Mouse (Mus musculus) megakaryocyte-erythroid progenitor cell, adult 5-6 weeks (primary cell): ENCODE data around the gene Clpp. TPM values are rescaled to one million over a fixed set of nuclear protein-coding genes. Genes with fewer than 3 reads are reported as not detected.

ENCODE experiments used
- ATAC-seq: replicated peaks from 2 replicates; pipeline ENCODE4 v1.8.0; 2016; ENCODE audit warnings: mild to moderate bottlenecking, inconsistent platforms; ENCODE audit not compliant: severe bottlenecking, poor library complexity, low FRiP score, low TSS enrichment
- total RNA-seq, 2 experiments: library from RNA; stranded (forward) in 1 of 2; stranded (reverse) in 1 of 2; fragments of 200-1000, 215-1000 nt in 1 of 2; fragments of >200 nt in 1 of 2; fragmentation: Nextera tagmentation in 1 of 2; gene quantifications; 2 replicates each; pipeline ENCODE4 v1.2.3; 2014 to 2017

Gene Clpp
- total RNA-seq, 2 experiments from 2014 or later = 116 to 135 TPM

GRCm38 (mm10) chr17:57020960-57021359 lies 30.9 kb downstream of the Clpp start:
- peak; percentile 52 for ATAC-seq

- 0 out of 2 replicates have a peak, but pooled peaks have one; percentile 11 for ATAC-seq
Measured at GRCm38 (mm10) chr17:57027471-57027870, 37.4 kb downstream of the Clpp start.

- peak; percentile 28 for ATAC-seq
Measured at GRCm38 (mm10) chr17:57029691-57030090, 39.6 kb downstream of the Clpp start.

GRCm38 (mm10) chr17:57030931-57031660 lies 41.0 kb downstream of the Clpp start, which contains the start of gene Khsrp:
Gene Khsrp (minus strand): TSS chr17:57031522.
- ATAC-seq = no peak

- ATAC-seq = peak; percentile 86
Measured at GRCm38 (mm10) chr17:57031661-57032420, 41.7 kb downstream of the Clpp start.

GRCm38 (mm10) chr17:57032854-57033253 lies 42.7 kb downstream of the Clpp start:
- ATAC-seq = no peak

- ATAC-seq = no peak
Measured at GRCm38 (mm10) chr17:57038978-57039377, 48.9 kb downstream of the Clpp start.

GRCm38 (mm10) chr17:57041554-57041953 lies 51.4 kb downstream of the Clpp start, which contains the start of gene Slc25a41:
Gene Slc25a41 (minus strand): TSS chr17:57041654.
- no peak for ATAC-seq

Other genes with a start within 250 kb of the Clpp start
- gene Nrtn, start 232.8 kb upstream of the Clpp start, total RNA-seq (2014; fragmentation: Nextera tagmentation) = not detected in 2 replicates
- gene Nrtn, start 232.8 kb upstream of the Clpp start, total RNA-seq (2017) = not detected in 2 replicates
- 21.6 and 28.6 TPM in 2 replicates for gene Dus3l, start 225.5 kb upstream of the Clpp start, total RNA-seq (2014; fragmentation: Nextera tagmentation)
- gene Dus3l, start 225.5 kb upstream of the Clpp start, total RNA-seq (2017) = 13.9 and 17.9 TPM in 2 replicates
- gene Prr22, start 220.1 kb upstream of the Clpp start, total RNA-seq (2014; fragmentation: Nextera tagmentation) = 5.4 and 6.6 TPM in 2 replicates
- 1.3 and 2.3 TPM in 2 replicates for gene Prr22, start 220.1 kb upstream of the Clpp start, total RNA-seq (2017)
- 23.0 and 29.3 TPM in 2 replicates for gene Rfx2, start 159.3 kb upstream of the Clpp start, total RNA-seq (2014; fragmentation: Nextera tagmentation)
- 4.7 and 10.5 TPM in 2 replicates for gene Rfx2, start 159.3 kb upstream of the Clpp start, total RNA-seq (2017)
- not detected in 2 replicates for gene Acsbg2, start 115.9 kb upstream of the Clpp start, total RNA-seq (2014; fragmentation: Nextera tagmentation)
- gene Acsbg2, start 115.9 kb upstream of the Clpp start, total RNA-seq (2017) = not detected in 2 replicates
- gene 1700061G19Rik, start 114.8 kb upstream of the Clpp start, total RNA-seq (2014; fragmentation: Nextera tagmentation) = not detected in 2 replicates
- gene 1700061G19Rik, start 114.8 kb upstream of the Clpp start, total RNA-seq (2017) = not detected in 2 replicates
- 24.1 and 33.2 TPM in 2 replicates for gene Mllt1, start 54.9 kb upstream of the Clpp start, total RNA-seq (2014; fragmentation: Nextera tagmentation)
- 12.2 and 17.3 TPM in 2 replicates for gene Mllt1, start 54.9 kb upstream of the Clpp start, total RNA-seq (2017)
- not detected in 2 replicates for gene Acer1, start 8.2 kb upstream of the Clpp start, total RNA-seq (2014; fragmentation: Nextera tagmentation)
- not detected in 2 replicates for gene Acer1, start 8.2 kb upstream of the Clpp start, total RNA-seq (2017)
- gene Alkbh7, start 7.0 kb downstream of the Clpp start, total RNA-seq (2014; fragmentation: Nextera tagmentation) = 25.2 and 26.4 TPM in 2 replicates
- gene Alkbh7, start 7.0 kb downstream of the Clpp start, total RNA-seq (2017) = 19.1 and 25.8 TPM in 2 replicates
- not detected in 2 replicates for gene Pspn, start 9.7 kb downstream of the Clpp start, total RNA-seq (2014; fragmentation: Nextera tagmentation)
- gene Pspn, start 9.7 kb downstream of the Clpp start, total RNA-seq (2017) = 4.6 TPM in 1 of 2 replicates, not detected in the other
- 112 and 139 TPM in 2 replicates for gene Gtf2f1, start 21.0 kb downstream of the Clpp start, total RNA-seq (2014; fragmentation: Nextera tagmentation)
- gene Gtf2f1, start 21.0 kb downstream of the Clpp start, total RNA-seq (2017) = 214 and 264 TPM in 2 replicates
- gene Gm17949, start 21.2 kb downstream of the Clpp start, total RNA-seq (2014; fragmentation: Nextera tagmentation) = not detected in 2 replicates
- gene Gm17949, start 21.2 kb downstream of the Clpp start, total RNA-seq (2017) = not detected in 2 replicates
- gene Khsrp, start 41.2 kb downstream of the Clpp start, total RNA-seq (2014; fragmentation: Nextera tagmentation) = 211 and 252 TPM in 2 replicates
- gene Khsrp, start 41.2 kb downstream of the Clpp start, total RNA-seq (2017) = 92.4 and 128 TPM in 2 replicates
- gene Slc25a41, start 51.3 kb downstream of the Clpp start, total RNA-seq (2014; fragmentation: Nextera tagmentation) = not detected in 2 replicates
- 0.91 TPM in 1 of 2 replicates, not detected in the other for gene Slc25a41, start 51.3 kb downstream of the Clpp start, total RNA-seq (2017)
- gene Crb3, start 68.8 kb downstream of the Clpp start, total RNA-seq (2014; fragmentation: Nextera tagmentation) = not detected in 2 replicates
- gene Crb3, start 68.8 kb downstream of the Clpp start, total RNA-seq (2017) = not detected in 2 replicates
- 17.9 and 21.2 TPM in 2 replicates for gene Slc25a23, start 69.6 kb downstream of the Clpp start, total RNA-seq (2014; fragmentation: Nextera tagmentation)
- 3.0 and 6.2 TPM in 2 replicates for gene Slc25a23, start 69.6 kb downstream of the Clpp start, total RNA-seq (2017)
- gene Dennd1c, start 88.2 kb downstream of the Clpp start, total RNA-seq (2014; fragmentation: Nextera tagmentation) = 20.4 and 33.4 TPM in 2 replicates
- gene Dennd1c, start 88.2 kb downstream of the Clpp start, total RNA-seq (2017) = 0.65 and 1.8 TPM in 2 replicates
- gene Tubb4a, start 97.5 kb downstream of the Clpp start, total RNA-seq (2014; fragmentation: Nextera tagmentation) = not detected in 2 replicates
- 0.08 TPM in 1 of 2 replicates, not detected in the other for gene Tubb4a, start 97.5 kb downstream of the Clpp start, total RNA-seq (2017)
- gene Tnfsf9, start 115.0 kb downstream of the Clpp start, total RNA-seq (2014; fragmentation: Nextera tagmentation) = not detected in 2 replicates
- not detected in 2 replicates for gene Tnfsf9, start 115.0 kb downstream of the Clpp start, total RNA-seq (2017)
- gene Cd70, start 159.5 kb downstream of the Clpp start, total RNA-seq (2014; fragmentation: Nextera tagmentation) = not detected in 2 replicates
- gene Cd70, start 159.5 kb downstream of the Clpp start, total RNA-seq (2017) = not detected in 2 replicates
- gene Tnfsf14, start 203.9 kb downstream of the Clpp start, total RNA-seq (2014; fragmentation: Nextera tagmentation) = 1.0 and 1.2 TPM in 2 replicates
- gene Tnfsf14, start 203.9 kb downstream of the Clpp start, total RNA-seq (2017) = 0.99 and 1.6 TPM in 2 replicates
- gene C3, start 237.8 kb downstream of the Clpp start, total RNA-seq (2014; fragmentation: Nextera tagmentation) = 8.9 TPM in 1 of 2 replicates, not detected in the other
- gene C3, start 237.8 kb downstream of the Clpp start, total RNA-seq (2017) = 1.7 and 7.1 TPM in 2 replicates